Mouse (Mus musculus) lung, embryonic 15.5 days (tissue): ENCODE measurements around the gene Srprb. TPM values are rescaled to one million over a fixed set of nuclear protein-coding genes. Genes with fewer than 3 reads are reported as not detected.

Experiments
- ATAC-seq: fragments of 200-750 bp; cut with Nextera tagmentation; 2 replicates; pipeline ENCODE4 v1.8.0; 2017; ENCODE audit warnings: moderate number of reproducible peaks, borderline replicate concordance; ENCODE audit not compliant: low FRiP score, low TSS enrichment; ENCODE audit errors: extremely low read depth
- H3K27ac ChIP-seq: fragments of 300-500 bp; sonication (generic); 2 replicates; pipeline ENCODE4 v1.5.1; 2015; ENCODE audit warnings: moderate library complexity, mild to moderate bottlenecking, inconsistent platforms
- H3K27me3 ChIP-seq: fragments of 300-500 bp; sonication (generic); 2 replicates; pipeline ENCODE4 v1.6.1; 2015; ENCODE audit warnings: inconsistent platforms
- H3K36me3 ChIP-seq: fragments of 300-500 bp; sonication (generic); 2 replicates; pipeline ENCODE4 v1.6.1; 2015; ENCODE audit warnings: inconsistent platforms
- H3K4me1 ChIP-seq: fragments of 300-500 bp; sonication (generic); 2 replicates; pipeline ENCODE4 v1.6.1; 2015; ENCODE audit warnings: inconsistent platforms
- H3K4me2 ChIP-seq: fragments of 300-500 bp; sonication (generic); 2 replicates; pipeline ENCODE4 v1.6.1; 2015; ENCODE audit warnings: inconsistent platforms, mild to moderate bottlenecking, moderate library complexity
- H3K4me3 ChIP-seq: fragments of 300-500 bp; sonication (generic); 2 replicates; pipeline ENCODE4 v1.5.1; 2015; ENCODE audit warnings: mild to moderate bottlenecking, inconsistent platforms
- H3K9ac ChIP-seq: fragments of 300-500 bp; sonication (generic); 2 replicates; pipeline ENCODE4 v1.6.1; 2015; ENCODE audit warnings: inconsistent platforms
- H3K9me3 ChIP-seq: fragments of 300-500 bp; sonication (generic); 2 replicates; pipeline ENCODE4 v1.6.1; 2016; ENCODE audit warnings: inconsistent platforms
- WGBS: fragments of 180-500 bp; shearing (Covaris S2); methylation state at CpG from one replicate; pipeline ENCODE4 v1.1.7; 2015; 5-methylcytosine and 5-hydroxymethylcytosine counted together
- polyA plus RNA-seq: library from polyadenylated mRNA; unstranded; fragments of >200 nt; fragmentation: Nextera tagmentation; extraction: Ambion mirVana; gene quantifications from 2 replicates; pipeline ENCODE4 v1.2.1, GENCODE M21; 2015

The Srprb gene
- polyA plus RNA-seq, 1 experiment from 2014 or later, result 66.0 TPM

DNA sequence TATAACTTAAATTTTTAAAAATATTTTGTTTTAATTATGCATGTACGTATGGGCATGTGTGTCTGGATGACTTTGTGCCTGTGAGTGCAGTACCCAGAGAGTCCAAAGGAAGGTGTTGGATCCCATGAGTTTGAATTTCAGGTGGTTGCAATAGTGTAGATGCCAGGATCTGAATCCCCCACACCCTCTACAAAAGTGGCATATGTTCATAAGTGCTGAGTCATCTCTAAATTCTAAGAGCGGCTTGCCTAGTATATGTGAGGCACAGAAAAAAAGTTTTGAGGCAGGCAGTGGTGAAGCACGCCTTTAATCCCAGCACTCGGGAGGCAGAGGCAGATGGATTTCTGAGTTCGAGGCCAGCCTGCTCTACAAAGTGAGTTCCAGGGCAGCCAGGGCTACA is 3.8 kb upstream of the Srprb start:
- Histone ChIP-seq H3K9me3 (no peaks in the 10 kb centered on the region), H3K4me1 (no peaks in the 10 kb centered on the region; the same call in none of the 2 replicates), H3K9ac (no peak overlapping the region), H3K36me3 (no peaks in the 10 kb centered on the region), H3K4me3 (no peak overlapping the region), H3K4me2 (no peak overlapping the region), H3K27me3 (no peaks in the 10 kb centered on the region), H3K27ac (no peak overlapping the region)
- ATAC-seq, result no peak
- 89% methylated on average over 5 of the region's 5 CpGs for WGBS

DNA sequence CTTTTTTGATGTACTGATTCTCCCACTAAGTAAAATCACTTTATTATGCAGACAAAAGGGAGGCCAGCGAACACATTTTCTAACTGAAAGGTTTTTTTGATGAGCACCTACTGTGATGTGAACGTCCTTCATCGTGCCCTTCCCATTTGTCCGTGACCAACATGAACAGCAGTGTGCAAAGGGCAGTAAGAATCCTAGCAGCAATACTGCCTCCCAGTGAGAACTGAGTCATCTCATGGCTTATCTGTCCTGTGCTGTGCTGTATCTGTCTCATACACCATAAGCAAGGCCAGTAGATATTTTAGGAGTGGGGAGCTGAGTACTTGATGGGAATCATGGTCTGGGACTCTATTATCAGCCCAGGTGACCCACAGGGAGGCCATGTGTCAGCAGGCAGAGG is 13.5 kb downstream of the Srprb start:
- Histone ChIP-seq H3K36me3 (peaks cover 56% of the 10 kb centered on the region), H3K27me3 (no peaks in the 10 kb centered on the region)
- 89% methylated on average over 4 of the region's 4 CpGs for WGBS

DNA sequence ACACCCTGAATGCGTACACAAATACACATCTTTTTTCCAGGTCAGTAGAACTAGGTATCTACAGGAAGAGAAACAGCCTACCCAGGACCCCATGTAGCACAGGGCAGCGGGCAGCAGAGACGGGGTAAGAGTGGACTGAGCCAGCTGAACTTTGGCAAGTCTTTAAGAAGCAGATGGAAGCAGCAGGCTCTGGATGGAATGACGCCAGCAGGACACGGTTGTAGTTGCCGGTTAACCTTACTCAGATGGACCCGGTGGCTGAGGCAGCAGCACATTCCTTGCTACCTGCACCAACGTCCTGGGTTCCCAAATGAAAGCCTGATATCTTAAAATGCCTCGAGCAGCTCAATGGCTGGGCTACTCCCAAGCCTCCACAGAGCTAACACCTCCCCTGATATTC is 15.2 kb downstream of the Srprb start:
- Histone ChIP-seq H3K27ac (no peak overlapping the region), H3K9ac (no peak overlapping the region), H3K36me3 (peaks cover 39% of the 10 kb centered on the region), H3K4me3 (no peak overlapping the region), H3K4me1 (0 out of 2 replicates have a peak, but pooled peaks cover 3% of the 10 kb centered on the region), H3K4me2 (no peak overlapping the region), H3K27me3 (no peaks in the 10 kb centered on the region), H3K9me3 (no peaks in the 10 kb centered on the region)
- 42% methylated on average over 9 of the region's 9 CpGs for WGBS
- no peak for ATAC-seq

More for the DNA sequence above, 13.5 kb downstream of the Srprb start:
- H3K27ac ChIP-seq, result no peak overlapping the region
- no peak overlapping the region for H3K4me2 ChIP-seq
- H3K9me3 ChIP-seq, result no peaks in the 10 kb centered on the region
- H3K9ac ChIP-seq, result no peak overlapping the region
- no peak for ATAC-seq
- 0 out of 2 replicates have a peak, but pooled peaks cover 3% of the 10 kb centered on the region for H3K4me1 ChIP-seq
- H3K4me3 ChIP-seq, result no peak overlapping the region

DNA sequence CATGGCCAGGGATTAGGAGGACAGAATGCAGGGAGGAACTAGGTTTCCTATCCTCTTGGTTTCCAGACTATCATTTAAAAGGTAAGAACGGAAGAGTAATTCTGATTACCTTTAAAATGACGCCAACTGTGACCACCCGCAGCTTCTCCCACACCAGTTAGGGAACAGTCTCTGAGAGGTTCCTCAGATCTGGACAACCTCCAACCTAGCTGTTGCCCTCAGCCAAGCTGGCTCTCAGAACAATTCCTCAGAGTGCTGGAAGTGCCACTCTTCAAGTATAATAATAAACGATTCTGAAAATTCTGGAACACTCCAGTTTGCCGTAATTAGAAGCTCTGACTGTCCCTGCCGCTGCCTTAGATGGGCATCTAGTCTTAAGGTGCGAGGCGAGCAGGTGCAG is 16.0 kb downstream of the Srprb start:
- no peak overlapping the region for H3K27ac ChIP-seq

DNA sequence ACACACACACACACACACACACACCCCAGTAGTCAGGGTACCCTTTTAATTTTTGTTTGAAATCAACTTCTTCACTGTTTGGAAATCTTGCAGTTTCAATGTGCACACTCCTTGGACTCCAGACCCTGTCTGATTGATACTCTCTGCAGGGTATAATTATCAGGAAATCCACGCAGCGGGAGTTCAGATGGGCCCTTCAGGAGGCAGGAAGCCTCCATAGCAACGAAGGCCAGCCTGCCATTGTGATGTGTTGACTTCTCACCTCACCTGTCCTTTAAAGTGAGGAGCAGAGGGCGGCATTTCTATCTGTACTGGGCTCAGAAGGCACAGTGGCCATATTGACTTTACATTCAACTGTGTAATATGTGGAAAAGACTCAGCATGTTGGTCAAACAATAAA is 17.1 kb downstream of the Srprb start:
- H3K4me2 ChIP-seq, result no peak overlapping the region
- H3K9me3 ChIP-seq, result no peaks in the 10 kb centered on the region
- H3K27ac ChIP-seq, result no peak overlapping the region
- no peak for ATAC-seq
- H3K4me1 ChIP-seq, result peaks cover 14% of the 10 kb centered on the region
- H3K36me3 ChIP-seq, result peaks cover 22% of the 10 kb centered on the region
- WGBS, result 55% methylated on average over 4 of the region's 4 CpGs
- no peak overlapping the region for H3K4me3 ChIP-seq
- H3K27me3 ChIP-seq, result no peaks in the 10 kb centered on the region
- no peak overlapping the region for H3K9ac ChIP-seq

More for the DNA sequence above, 16.0 kb downstream of the Srprb start:
- H3K4me3 ChIP-seq, result no peak overlapping the region
- no peaks in the 10 kb centered on the region for H3K9me3 ChIP-seq
- H3K4me2 ChIP-seq, result no peak overlapping the region
- H3K27me3 ChIP-seq, result no peaks in the 10 kb centered on the region
- no peak overlapping the region for H3K9ac ChIP-seq
- H3K4me1 ChIP-seq, result 0 out of 2 replicates have a peak, but pooled peaks cover 3% of the 10 kb centered on the region
- H3K36me3 ChIP-seq, result peaks cover 33% of the 10 kb centered on the region
- ATAC-seq, result no peak
- 79% methylated on average over 8 of the region's 8 CpGs for WGBS

DNA sequence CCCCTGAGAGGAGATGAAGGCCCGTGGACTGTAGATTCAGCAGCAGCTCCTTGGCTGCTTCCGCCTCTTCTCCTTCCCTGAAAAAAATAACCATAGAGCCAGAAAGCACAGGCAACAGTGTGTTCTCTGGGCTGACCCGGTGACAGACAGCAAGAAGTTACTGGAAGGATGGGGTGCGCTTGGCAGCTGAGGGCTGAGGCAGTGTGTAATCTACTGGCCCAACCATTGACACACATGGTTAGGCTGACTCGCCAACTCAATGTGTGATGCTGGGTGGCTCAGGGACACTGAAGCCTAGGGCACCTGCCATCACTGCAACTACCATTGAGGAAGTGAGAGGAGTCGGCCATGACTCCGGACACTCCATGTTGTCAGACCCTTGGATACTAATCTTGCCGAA is 20.1 kb downstream of the Srprb start:
- Histone ChIP-seq H3K9ac (no peak overlapping the region), H3K27ac (no peak overlapping the region), H3K36me3 (no peaks in the 10 kb centered on the region), H3K4me3 (no peak overlapping the region), H3K4me2 (no peak overlapping the region), H3K9me3 (no peaks in the 10 kb centered on the region), H3K4me1 (peaks cover 15% of the 10 kb centered on the region), H3K27me3 (no peaks in the 10 kb centered on the region)
- no peak for ATAC-seq
- 85% methylated on average over 8 of the region's 8 CpGs for WGBS

DNA sequence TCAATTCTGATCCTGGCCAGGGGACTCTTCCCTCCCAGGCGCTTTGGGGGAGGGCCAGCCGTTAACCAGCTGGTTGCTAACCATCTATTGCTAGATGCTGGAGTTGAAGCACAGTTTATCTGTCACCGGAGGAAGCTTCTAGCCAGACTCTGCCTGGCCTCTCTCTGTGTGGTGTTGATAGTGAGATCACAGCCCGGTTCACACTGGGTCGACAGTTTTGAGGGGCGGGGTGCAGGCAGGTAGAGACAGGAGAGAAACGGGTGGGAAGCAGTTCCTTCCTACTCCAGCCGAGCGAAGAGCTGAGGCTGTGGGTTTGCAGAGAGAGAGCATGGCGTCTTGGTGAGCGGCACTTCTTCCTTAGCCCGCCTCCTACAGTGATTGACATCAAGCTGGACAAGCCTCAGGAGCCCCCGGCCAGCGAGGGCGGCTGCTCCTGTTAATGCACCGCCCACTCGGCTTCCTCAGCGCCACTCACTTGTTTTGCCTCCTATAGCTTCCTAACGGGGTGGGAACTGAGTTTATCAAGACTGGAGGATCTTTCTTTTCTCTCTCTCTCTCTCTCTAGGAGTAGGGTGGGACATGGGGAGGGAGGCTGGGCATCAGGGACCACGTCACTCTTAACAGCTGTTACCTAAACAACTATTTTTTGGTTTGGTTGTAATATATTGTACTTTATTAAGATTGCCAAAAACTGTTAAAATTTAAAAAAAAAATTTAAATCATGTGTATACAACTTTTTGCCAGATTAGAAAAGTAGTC is 21.0 kb downstream of the Srprb start:
- H3K4me2 ChIP-seq, result peak overlapping the region; percentile 72
- H3K9ac ChIP-seq, result peak overlapping the region; percentile 52
- no peaks in the 10 kb centered on the region for H3K9me3 ChIP-seq
- no peaks in the 10 kb centered on the region for H3K27me3 ChIP-seq
- no peaks in the 10 kb centered on the region for H3K36me3 ChIP-seq
- peaks cover 13% of the 10 kb centered on the region for H3K4me1 ChIP-seq
- peak overlapping the region; percentile 68 for H3K27ac ChIP-seq
- 1% methylated on average over 20 of the region's 20 CpGs for WGBS
- peak; percentile 92 for ATAC-seq
- H3K4me3 ChIP-seq, result peak overlapping the region; percentile 46

DNA sequence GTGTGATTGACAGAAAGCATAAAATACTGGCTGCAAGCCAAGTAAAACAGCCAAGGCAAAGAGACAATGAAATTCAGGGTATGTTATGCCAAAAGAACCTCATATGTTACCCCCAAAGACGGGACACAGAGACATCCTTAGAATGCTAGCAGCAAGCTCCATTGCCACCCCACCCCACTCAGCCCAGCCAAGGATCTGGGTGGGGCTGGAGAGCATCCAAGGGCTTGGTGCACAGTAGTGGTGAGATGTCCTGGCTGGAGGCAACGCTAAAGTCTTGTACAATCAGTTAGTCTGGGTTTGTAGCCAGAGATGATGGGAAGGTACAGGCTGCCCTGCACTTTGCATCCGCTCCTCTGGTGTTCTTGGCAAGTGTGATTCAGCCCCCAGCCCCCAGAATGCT is 21.6 kb downstream of the Srprb start:
- H3K9me3 ChIP-seq, result no peaks in the 10 kb centered on the region
- peak; percentile 66; the same call in 1 of the 2 replicates for ATAC-seq
- peaks cover 13% of the 10 kb centered on the region for H3K4me1 ChIP-seq
- WGBS, result 38% methylated on average over 3 of the region's 3 CpGs
- peak overlapping the region; percentile 72 for H3K4me2 ChIP-seq
- no peaks in the 10 kb centered on the region for H3K27me3 ChIP-seq
- H3K27ac ChIP-seq, result peak overlapping the region; percentile 68
- peak overlapping the region; percentile 52 for H3K9ac ChIP-seq
- H3K4me3 ChIP-seq, result peak overlapping the region; percentile 46
- H3K36me3 ChIP-seq, result no peaks in the 10 kb centered on the region

DNA sequence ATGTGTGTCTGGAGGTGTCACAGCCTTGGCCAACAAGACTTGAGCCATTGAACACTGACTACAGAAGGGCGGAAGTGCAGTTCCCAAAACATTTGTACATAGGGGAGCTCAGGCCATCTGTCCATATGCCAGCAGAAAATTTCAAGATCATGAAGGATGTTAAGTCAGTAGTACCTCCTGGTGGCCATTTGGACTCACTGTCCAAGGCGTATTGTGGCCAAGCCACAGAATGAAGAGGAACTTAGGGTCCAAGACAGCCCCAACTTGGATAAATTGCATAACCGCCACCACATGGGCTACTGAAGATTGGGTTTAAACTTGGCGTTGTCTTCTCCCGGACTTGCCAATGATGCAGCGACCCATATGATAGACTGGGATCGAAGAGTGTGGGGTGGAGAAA is 26.2 kb downstream of the Srprb start:
- H3K9ac ChIP-seq, result no peak overlapping the region
- H3K27me3 ChIP-seq, result no peaks in the 10 kb centered on the region
- no peak overlapping the region for H3K27ac ChIP-seq
- ATAC-seq, result no peak
- H3K4me3 ChIP-seq, result no peak overlapping the region
- H3K36me3 ChIP-seq, result no peaks in the 10 kb centered on the region
- H3K9me3 ChIP-seq, result no peaks in the 10 kb centered on the region
- H3K4me1 ChIP-seq, result peaks cover 11% of the 10 kb centered on the region
- H3K4me2 ChIP-seq, result no peak overlapping the region
- 90% methylated on average over 7 of the region's 7 CpGs for WGBS

DNA sequence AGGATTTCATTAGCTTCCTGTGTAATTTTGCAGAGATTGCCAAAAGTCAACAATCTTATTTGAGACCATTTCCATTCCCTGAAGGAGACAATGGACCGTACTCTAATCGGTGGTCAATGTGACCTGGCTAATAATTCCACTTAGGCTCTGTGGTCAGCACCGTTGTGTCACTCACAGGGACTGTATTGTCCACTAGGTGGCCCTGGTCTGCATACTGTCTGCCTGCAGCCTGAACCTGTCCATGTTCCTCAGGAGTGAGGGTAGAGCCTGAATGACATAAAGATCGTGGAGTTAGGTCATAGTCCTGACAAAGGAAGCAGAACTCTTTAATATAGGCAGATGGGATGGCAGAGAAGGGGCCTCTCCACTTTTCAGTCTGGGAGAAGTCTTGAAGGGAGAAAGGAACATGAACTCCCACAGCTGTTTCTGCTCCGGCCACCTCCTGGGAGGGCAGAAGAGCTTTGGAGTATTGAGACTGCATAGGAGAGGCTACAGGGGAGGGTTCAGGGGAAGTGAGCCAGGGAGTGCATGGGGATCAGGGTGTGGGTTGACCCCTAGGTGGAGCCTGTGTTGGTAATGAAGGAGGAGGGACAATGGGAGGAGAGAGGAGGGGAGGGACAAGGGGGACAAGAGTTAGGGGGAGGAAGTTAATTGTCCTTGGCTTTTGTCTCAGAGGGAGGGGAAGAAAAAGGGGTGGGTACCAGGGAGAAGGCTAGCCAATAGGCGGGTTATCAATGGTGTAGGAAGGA is 27.0 kb downstream of the Srprb start:
- no peaks in the 10 kb centered on the region for H3K27me3 ChIP-seq
- 54% methylated on average over 6 of the region's 6 CpGs for WGBS
- H3K9me3 ChIP-seq, result no peaks in the 10 kb centered on the region
- no peak overlapping the region for H3K9ac ChIP-seq
- 0 out of 2 replicates have a peak, but pooled peaks have one; percentile 46 for ATAC-seq
- no peak overlapping the region for H3K27ac ChIP-seq
- H3K36me3 ChIP-seq, result no peaks in the 10 kb centered on the region
- H3K4me2 ChIP-seq, result no peak overlapping the region
- H3K4me1 ChIP-seq, result peaks cover 3% of the 10 kb centered on the region; the same call in 1 of the 2 replicates
- H3K4me3 ChIP-seq, result no peak overlapping the region

DNA sequence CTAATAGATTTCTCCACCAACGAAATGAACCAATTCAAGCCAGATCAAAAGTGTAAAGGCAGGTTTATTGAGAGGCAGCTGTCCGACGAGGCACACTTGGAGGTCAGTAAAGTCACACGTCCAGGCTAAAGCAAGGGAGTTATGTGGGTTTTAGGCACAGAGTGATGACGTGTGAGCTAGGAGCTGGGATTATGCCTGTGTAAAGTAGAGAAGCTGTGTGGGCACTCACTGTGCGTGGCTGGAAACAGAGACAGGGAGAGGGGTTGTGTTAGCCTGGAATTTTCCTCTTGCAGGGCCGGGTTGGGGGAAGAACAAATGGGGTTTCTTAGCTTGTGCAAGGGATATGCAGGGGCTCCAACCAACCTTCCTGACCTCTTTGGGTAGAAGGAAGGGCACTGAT is 33.2 kb downstream of the Srprb start:
- Histone ChIP-seq H3K4me1 (no peaks in the 10 kb centered on the region), H3K27me3 (no peaks in the 10 kb centered on the region), H3K36me3 (no peaks in the 10 kb centered on the region), H3K27ac (no peak overlapping the region), H3K9ac (no peak overlapping the region), H3K4me3 (no peak overlapping the region), H3K9me3 (no peaks in the 10 kb centered on the region), H3K4me2 (no peak overlapping the region)
- ATAC-seq, result no peak
- 41% methylated on average over 7 of the region's 7 CpGs for WGBS

DNA sequence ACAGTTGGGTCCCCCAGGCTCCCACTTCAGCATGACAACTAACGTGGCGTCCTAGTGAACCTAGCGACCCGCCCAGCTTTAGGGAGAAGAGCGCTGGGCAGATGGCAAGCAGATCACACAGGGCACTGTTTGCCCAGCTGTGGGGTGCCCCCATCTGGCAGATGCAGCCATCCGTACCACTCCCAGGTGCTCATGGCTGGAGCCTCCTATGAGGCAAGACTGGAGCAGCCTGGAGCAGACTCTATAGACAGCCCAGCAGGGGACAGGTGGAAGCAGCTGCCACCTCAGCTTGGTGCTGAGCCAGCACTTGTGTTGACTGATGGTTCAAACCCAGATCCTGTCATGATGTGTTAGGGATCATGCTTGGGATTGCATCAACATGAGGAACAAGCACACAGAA is 33.9 kb downstream of the Srprb start:
- Histone ChIP-seq H3K36me3 (no peaks in the 10 kb centered on the region), H3K9me3 (no peaks in the 10 kb centered on the region), H3K4me2 (no peak overlapping the region), H3K27ac (no peak overlapping the region), H3K9ac (no peak overlapping the region), H3K4me1 (no peaks in the 10 kb centered on the region), H3K4me3 (no peak overlapping the region), H3K27me3 (no peaks in the 10 kb centered on the region)
- no peak for ATAC-seq
- WGBS, result 82% methylated on average over 6 of the region's 6 CpGs
